Mouse (Mus musculus): ENCODE measurements at regions not wholly inside any gene's neighbourhood (a gene's known extent, or its start where the extent isn't known, plus 50 kb on each side); places are given as distances from the start of the nearest gene placed in this dataset.

- H3K27ac ChIP-seq, result no peak overlapping the region
- intact Hi-C loops (cut with DNase I), result loop anchor here (5.0 to 10.0 kb wide), 2 partner anchors 264 to 1044 kb away; partner anchors contain the start of gene Robo2
- DNase-seq (ENCODE audit: extremely low spot score in 1 of 2, low spot score in 2 of 2), result no peak
- H3K4me3 ChIP-seq, result no peak overlapping the region
- TF ChIP-seq CTCF (IDR thresholded peaks at IDR 0.05), result no peak
Measured at GRCm38 (mm10) chr16:73368607-73369233, 1042.9 kb downstream of the Robo2 start.

GRCm38 (mm10) chr16:73367926-73368325 is 1043.7 kb downstream of the Robo2 start:
- no peak overlapping the region; the same call in 1 of the 2 replicates for H3K27ac ChIP-seq
- peak overlapping the region; percentile 24; the same call in 1 of the 2 replicates for H3K4me3 ChIP-seq
- DNase-seq (ENCODE audit: extremely low spot score in 1 of 2, low spot score in 2 of 2), result no peak
- TF ChIP-seq CTCF (IDR thresholded peaks at IDR 0.05), result no peak
- intact Hi-C loops (cut with DNase I), result loop anchor here (5.0 to 10.0 kb wide), 2 partner anchors 263 to 1044 kb away; partner anchors contain the start of gene Robo2

GRCm38 (mm10) chr16:73367226-73367840 is 1044.3 kb downstream of the Robo2 start:
- no peak overlapping the region; the same call in 1 of the 2 replicates for H3K27ac ChIP-seq

GRCm38 (mm10) chr16:73350698-73351097 is 1042.6 kb downstream of the Robo1 start:
- H3K27ac ChIP-seq, result no peak overlapping the region
- TF ChIP-seq CTCF (IDR thresholded peaks at IDR 0.05), result peak; percentile 37
- intact Hi-C loops (cut with DNase I), result no loop called here
- DNase-seq (ENCODE audit: extremely low spot score in 1 of 2, low spot score in 2 of 2), result no peak
- no peak overlapping the region for H3K4me3 ChIP-seq

More at GRCm38 (mm10) chr16:73367226-73367840, 1044.3 kb downstream of the Robo2 start:
- no peak for TF ChIP-seq CTCF (IDR thresholded peaks at IDR 0.05)
- H3K4me3 ChIP-seq, result peak overlapping the region; percentile 24
- DNase-seq (ENCODE audit: extremely low spot score in 1 of 2, low spot score in 2 of 2), result no peak
- intact Hi-C loops (cut with DNase I), result loop anchor here (5.0 to 10.0 kb wide), 2 partner anchors 263 to 1045 kb away; partner anchors contain the start of gene Robo2

- Histone ChIP-seq H3K4me3 (no peak overlapping the region), H3K27ac (no peak overlapping the region)
- DNase-seq (ENCODE audit: extremely low spot score in 1 of 2, low spot score in 2 of 2), result no peak
- intact Hi-C loops (cut with DNase I), result no loop called here
- no peak for TF ChIP-seq CTCF (IDR thresholded peaks at IDR 0.05)
Measured at GRCm38 (mm10) chr16:73343941-73344340, 1035.8 kb downstream of the Robo1 start.

GRCm38 (mm10) chr16:73343531-73343930 is 1035.4 kb downstream of the Robo1 start:
- no peak for TF ChIP-seq CTCF (IDR thresholded peaks at IDR 0.05)
- intact Hi-C loops (cut with DNase I), result no loop called here
- DNase-seq (ENCODE audit: extremely low spot score in 1 of 2, low spot score in 2 of 2), result no peak
- no peak overlapping the region for H3K27ac ChIP-seq
- H3K4me3 ChIP-seq, result no peak overlapping the region

- no peak for TF ChIP-seq CTCF (IDR thresholded peaks at IDR 0.05)
- Histone ChIP-seq H3K27ac (no peak overlapping the region), H3K4me3 (no peak overlapping the region)
- intact Hi-C loops (cut with DNase I), result no loop called here
- DNase-seq (ENCODE audit: extremely low spot score in 1 of 2, low spot score in 2 of 2), result no peak
Measured at GRCm38 (mm10) chr16:73317644-73318043, 1009.5 kb downstream of the Robo1 start.

- no peak for TF ChIP-seq CTCF (IDR thresholded peaks at IDR 0.05)
- DNase-seq (ENCODE audit: extremely low spot score in 1 of 2, low spot score in 2 of 2), result no peak
- no peak overlapping the region for H3K27ac ChIP-seq
- H3K4me3 ChIP-seq, result no peak overlapping the region
- intact Hi-C loops (cut with DNase I), result no loop called here
Measured at GRCm38 (mm10) chr16:73310096-73310495, 1002.0 kb downstream of the Robo1 start.

- intact Hi-C loops (cut with DNase I), result no loop called here
- no peak overlapping the region for H3K27ac ChIP-seq
- no peak for DNase-seq (ENCODE audit: extremely low spot score in 1 of 2, low spot score in 2 of 2)
- TF ChIP-seq CTCF (IDR thresholded peaks at IDR 0.05), result no peak
- H3K4me3 ChIP-seq, result no peak overlapping the region
Measured at GRCm38 (mm10) chr16:73279951-73280350, 971.8 kb downstream of the Robo1 start.

GRCm38 (mm10) chr16:73259691-73260090 is 951.6 kb downstream of the Robo1 start:
- DNase-seq (ENCODE audit: extremely low spot score in 1 of 2, low spot score in 2 of 2), result no peak
- Histone ChIP-seq H3K27ac (no peak overlapping the region), H3K4me3 (no peak overlapping the region)
- no peak for TF ChIP-seq CTCF (IDR thresholded peaks at IDR 0.05)
- intact Hi-C loops (cut with DNase I), result no loop called here

GRCm38 (mm10) chr16:73259283-73259682 is 951.2 kb downstream of the Robo1 start:
- Histone ChIP-seq H3K4me3 (no peak overlapping the region), H3K27ac (no peak overlapping the region)
- TF ChIP-seq CTCF (IDR thresholded peaks at IDR 0.05), result no peak
- DNase-seq (ENCODE audit: extremely low spot score in 1 of 2, low spot score in 2 of 2), result no peak
- intact Hi-C loops (cut with DNase I), result no loop called here

GRCm38 (mm10) chr16:73245073-73245590 is 937.0 kb downstream of the Robo1 start:
- DNase-seq (ENCODE audit: extremely low spot score in 1 of 2, low spot score in 2 of 2), result no peak
- H3K4me3 ChIP-seq, result no peak overlapping the region
- intact Hi-C loops (cut with DNase I), result no loop called here
- no peak for TF ChIP-seq CTCF (IDR thresholded peaks at IDR 0.05)
- H3K27ac ChIP-seq, result no peak overlapping the region
